Mouse (Mus musculus) layer of hippocampus, postnatal 14 days (tissue): ENCODE measurements around the gene Ncdn. TPM values are rescaled to one million over a fixed set of nuclear protein-coding genes. Genes with fewer than 3 reads are reported as not detected.

Source experiments
- DNase-seq, 2 experiments: peaks; one replicate each; pipeline ENCODE4 v3.0.0; 2021 to 2022; ENCODE audit warnings: low spot score in 2 of 2, mixed read lengths in 1 of 2
- total RNA-seq, 2 experiments: library from RNA; stranded (reverse); gene quantifications; 2 replicates each; pipeline ENCODE4 v1.2.3; 2021

Ncdn gene
- total RNA-seq, 2 experiments from 2014 or later = 1,231 to 1,244 TPM

- DNase-seq = no peak
Measured at GRCm38 (mm10) chr4:126754231-126754611, 983 bp upstream of the Ncdn start.

GRCm38 (mm10) chr4:126752608-126753141 lies 563 bp downstream of the Ncdn start:
- DNase-seq = no peak

- no peak for DNase-seq
Measured at GRCm38 (mm10) chr4:126752024-126752607, 1.1 kb downstream of the Ncdn start.

- no peak for DNase-seq
Measured at GRCm38 (mm10) chr4:126751556-126752023, 1.6 kb downstream of the Ncdn start.

- no peak for DNase-seq
Measured at GRCm38 (mm10) chr4:126750863-126751555, 2.2 kb downstream of the Ncdn start.

- DNase-seq = peak; percentile 79 to 90
Measured at GRCm38 (mm10) chr4:126750046-126750683, 3.1 kb downstream of the Ncdn start.

- no peak for DNase-seq
Measured at GRCm38 (mm10) chr4:126749553-126749952, 3.7 kb downstream of the Ncdn start.

- no peak for DNase-seq
Measured at GRCm38 (mm10) chr4:126748381-126748780, 4.9 kb downstream of the Ncdn start.

- DNase-seq = no peak
Measured at GRCm38 (mm10) chr4:126746194-126746840, 6.9 kb downstream of the Ncdn start.

- DNase-seq = peak; percentile 71 to 72
Measured at GRCm38 (mm10) chr4:126745506-126746193, 7.6 kb downstream of the Ncdn start.

- no peak for DNase-seq
Measured at GRCm38 (mm10) chr4:126744831-126745230, 8.4 kb downstream of the Ncdn start.

GRCm38 (mm10) chr4:126743713-126744112 lies 9.5 kb downstream of the Ncdn start:
- no peak for DNase-seq

GRCm38 (mm10) chr4:126742976-126743375 lies 10.3 kb downstream of the Ncdn start:
- no peak for DNase-seq

GRCm38 (mm10) chr4:126741448-126741847 lies 11.8 kb downstream of the Ncdn start:
- peak; percentile 91 to 94 for DNase-seq

- no peak for DNase-seq
Measured at GRCm38 (mm10) chr4:126739966-126740676, 13.1 kb downstream of the Ncdn start.

GRCm38 (mm10) chr4:126736001-126736414 lies 17.2 kb downstream of the Ncdn start, which contains the start of gene Tfap2e:
Tfap2e (minus strand) TSS chr4:126736240.
- DNase-seq = no peak

GRCm38 (mm10) chr4:126735382-126736000 lies 17.7 kb downstream of the Ncdn start:
- no peak for DNase-seq

GRCm38 (mm10) chr4:126734700-126735381 lies 18.4 kb downstream of the Ncdn start:
- no peak for DNase-seq

GRCm38 (mm10) chr4:126734001-126734603 lies 19.1 kb downstream of the Ncdn start:
- DNase-seq = no peak
